Mouse (Mus musculus) embryonic facial prominence, embryonic 13.5 days (tissue): ENCODE results near the gene Chd5. TPM values are rescaled to one million over a fixed set of nuclear protein-coding genes. Genes with fewer than 3 reads are reported as not detected.

Experiments used
- ATAC-seq: fragments of 200-750 bp; cut with Nextera tagmentation; 2 replicates; pipeline ENCODE4 v1.8.0; 2017; ENCODE audit warnings: low read depth; ENCODE audit not compliant: insufficient number of reproducible peaks, insufficient read depth, low FRiP score, low TSS enrichment
- H3K27ac ChIP-seq: fragments of 300-500 bp; sonication (generic); 2 replicates; pipeline ENCODE4 v1.5.1; 2015; ENCODE audit warnings: moderate library complexity, mild to moderate bottlenecking, inconsistent platforms
- H3K27me3 ChIP-seq: fragments of 300-500 bp; sonication (generic); 2 replicates; pipeline ENCODE4 v1.6.1; 2015; ENCODE audit warnings: mild to moderate bottlenecking, inconsistent platforms
- H3K36me3 ChIP-seq: fragments of 300-500 bp; sonication (generic); 2 replicates; pipeline ENCODE4 v1.6.1; 2015; ENCODE audit warnings: mild to moderate bottlenecking, inconsistent platforms
- H3K4me1 ChIP-seq: fragments of 300-500 bp; sonication (generic); 2 replicates; pipeline ENCODE4 v1.6.1; 2015; ENCODE audit warnings: inconsistent platforms
- H3K4me2 ChIP-seq: fragments of 300-500 bp; sonication (generic); 2 replicates; pipeline ENCODE4 v1.6.1; 2015; ENCODE audit warnings: moderate library complexity, mild to moderate bottlenecking, inconsistent platforms
- H3K4me3 ChIP-seq: fragments of 300-500 bp; sonication (generic); 2 replicates; pipeline ENCODE4 v1.5.1; 2015; ENCODE audit warnings: mild to moderate bottlenecking, inconsistent platforms
- H3K9ac ChIP-seq: fragments of 300-500 bp; sonication (generic); 2 replicates; pipeline ENCODE4 v1.6.1; 2015; ENCODE audit warnings: mild to moderate bottlenecking, inconsistent platforms
- H3K9me3 ChIP-seq: fragments of 300-500 bp; sonication (generic); 2 replicates; pipeline ENCODE4 v1.6.1; 2016; ENCODE audit warnings: inconsistent platforms
- WGBS: fragments of 180-500 bp; shearing (Covaris S2); methylation state at CpG from one replicate; pipeline ENCODE4 v1.1.7; 2015; ENCODE audit warnings: mixed read lengths; 5-methylcytosine and 5-hydroxymethylcytosine counted together
- polyA plus RNA-seq: library from polyadenylated mRNA; unstranded; fragments of >200 nt; fragmentation: Nextera tagmentation; extraction: Ambion mirVana; gene quantifications from 2 replicates; pipeline ENCODE4 v1.2.1, GENCODE M21; 2015

Chd5 gene
- polyA plus RNA-seq, 1 experiment from 2014 or later, result 2.6 TPM

DNA sequence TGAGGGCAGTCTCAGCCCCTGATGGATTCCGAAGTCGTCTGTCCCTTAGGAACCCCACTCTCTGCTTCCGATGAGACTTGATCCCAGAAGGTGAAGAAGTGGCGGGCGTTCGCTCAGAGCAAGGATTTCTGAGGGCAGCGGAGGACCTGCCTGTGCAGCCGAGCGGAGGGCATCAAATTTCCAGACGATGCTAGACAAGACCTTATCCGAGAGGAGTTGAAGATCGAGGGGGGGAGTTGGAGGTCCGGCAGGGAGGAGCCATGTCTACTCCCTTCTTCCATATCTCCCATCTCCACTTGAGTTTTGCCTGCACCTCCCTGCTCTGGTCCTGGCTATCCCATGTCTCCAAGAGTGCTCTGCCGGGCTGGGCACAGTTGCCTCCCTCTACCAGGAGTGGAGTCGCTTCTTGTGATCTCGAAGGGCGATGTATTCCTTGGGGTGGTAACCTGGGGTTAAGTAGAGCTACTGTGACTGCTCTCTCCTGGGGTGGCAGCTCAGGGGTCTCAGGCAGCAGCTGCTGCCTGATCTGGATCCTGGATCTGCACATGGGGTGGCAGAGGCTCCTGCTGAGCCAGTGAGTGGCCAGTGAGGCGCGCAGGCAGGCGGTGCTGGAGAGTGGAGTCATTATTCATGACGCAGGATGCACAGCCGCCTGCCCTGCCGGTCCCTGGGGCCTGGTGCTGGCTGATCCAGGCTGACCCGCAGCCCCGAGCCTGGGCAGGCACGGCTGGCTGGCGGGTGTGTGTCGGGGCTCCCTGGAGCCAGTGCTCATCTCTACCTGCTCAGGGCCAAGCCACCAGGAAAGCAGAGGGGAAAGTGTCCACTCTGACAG lies 80.0 kb downstream of the Chd5 start:
- Histone ChIP-seq H3K4me2 (no peak overlapping the region), H3K9ac (no peak overlapping the region), H3K4me3 (no peak overlapping the region), H3K27me3 (peaks cover 13% of the 10 kb centered on the region), H3K36me3 (no peaks in the 10 kb centered on the region), H3K9me3 (no peaks in the 10 kb centered on the region), H3K27ac (no peak overlapping the region), H3K4me1 (peaks cover 5% of the 10 kb centered on the region)
- WGBS, result 27% methylated on average over 28 of the region's 28 CpGs
- no peak for ATAC-seq

DNA sequence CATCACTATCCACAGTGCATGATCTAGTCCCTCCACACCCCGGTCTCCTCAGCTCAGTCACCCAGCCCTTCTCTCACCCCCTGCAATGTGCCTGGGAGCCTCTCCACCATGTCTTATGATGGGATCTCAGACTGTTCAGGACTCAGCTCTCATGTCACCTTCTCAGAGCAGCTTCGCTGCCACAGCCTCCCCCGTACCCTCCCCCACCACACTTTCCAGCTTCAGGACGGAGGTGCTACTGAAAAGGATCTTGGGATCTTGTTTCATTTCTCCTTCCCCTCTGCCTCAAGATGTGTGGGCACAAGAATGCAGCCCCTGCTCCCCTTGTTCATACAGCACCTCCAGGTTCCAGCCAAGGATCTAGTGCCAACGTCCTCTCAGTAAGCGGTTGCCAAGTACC lies 85.1 kb downstream of the Chd5 start:
- WGBS, result 87% methylated on average over 6 of the region's 6 CpGs
- Histone ChIP-seq H3K36me3 (no peaks in the 10 kb centered on the region), H3K4me2 (no peak overlapping the region), H3K9ac (no peak overlapping the region), H3K4me3 (no peak overlapping the region), H3K27me3 (peaks cover 6% of the 10 kb centered on the region), H3K27ac (no peak overlapping the region), H3K4me1 (peaks cover 3% of the 10 kb centered on the region), H3K9me3 (no peaks in the 10 kb centered on the region)
- no peak for ATAC-seq

DNA sequence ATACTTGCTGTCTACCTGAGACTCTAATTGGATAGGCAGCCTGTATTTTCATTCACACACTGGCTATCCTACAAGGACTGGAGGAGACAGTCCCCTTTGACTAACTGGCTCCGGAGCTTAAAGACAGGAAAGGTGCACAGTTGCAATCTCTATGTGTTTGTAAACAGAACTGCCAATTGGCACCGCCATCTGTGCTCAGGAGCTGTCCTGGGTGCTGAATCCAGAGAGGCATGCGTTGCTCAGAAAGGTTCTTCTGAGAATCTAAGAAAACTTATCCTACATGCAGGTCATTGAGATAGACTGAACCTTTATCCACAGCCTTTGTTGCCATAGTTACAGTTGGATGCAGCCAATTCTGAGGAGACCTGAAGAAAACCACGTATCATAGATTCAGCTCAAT lies 85.9 kb downstream of the Chd5 start:
- Histone ChIP-seq H3K9me3 (no peaks in the 10 kb centered on the region), H3K4me3 (no peak overlapping the region), H3K27ac (no peak overlapping the region), H3K4me2 (no peak overlapping the region), H3K4me1 (no peaks in the 10 kb centered on the region), H3K27me3 (no peaks in the 10 kb centered on the region), H3K36me3 (no peaks in the 10 kb centered on the region), H3K9ac (no peak overlapping the region)
- ATAC-seq, result no peak
- 32% methylated on average over 4 of the region's 4 CpGs for WGBS

DNA sequence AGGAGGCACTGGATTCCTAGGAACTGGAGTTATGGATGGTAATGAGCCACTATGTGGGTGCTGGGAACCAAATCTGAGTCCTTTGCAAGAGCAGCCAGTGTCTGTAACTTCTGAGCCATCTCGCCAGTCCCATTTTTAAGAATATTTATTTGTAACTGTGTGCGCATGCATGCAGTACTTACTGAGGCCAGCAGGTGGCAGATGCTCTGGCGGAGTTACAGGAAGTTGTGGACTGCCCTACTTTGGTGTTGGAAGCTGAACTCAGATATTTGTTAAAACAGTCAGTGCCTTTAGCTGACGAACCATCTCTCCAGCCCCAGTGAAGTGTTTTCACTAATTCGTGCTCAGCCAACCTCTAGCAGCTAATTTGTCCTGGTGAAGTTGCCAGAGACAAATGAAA lies 86.5 kb downstream of the Chd5 start:
- WGBS, result 64% methylated on average over 5 of the region's 5 CpGs
- H3K27me3 ChIP-seq, result no peaks in the 10 kb centered on the region
- H3K9me3 ChIP-seq, result no peaks in the 10 kb centered on the region
- H3K36me3 ChIP-seq, result no peaks in the 10 kb centered on the region
- no peak overlapping the region for H3K4me3 ChIP-seq
- H3K9ac ChIP-seq, result no peak overlapping the region
- ATAC-seq, result no peak
- H3K4me2 ChIP-seq, result no peak overlapping the region
- H3K4me1 ChIP-seq, result no peaks in the 10 kb centered on the region
- no peak overlapping the region for H3K27ac ChIP-seq

DNA sequence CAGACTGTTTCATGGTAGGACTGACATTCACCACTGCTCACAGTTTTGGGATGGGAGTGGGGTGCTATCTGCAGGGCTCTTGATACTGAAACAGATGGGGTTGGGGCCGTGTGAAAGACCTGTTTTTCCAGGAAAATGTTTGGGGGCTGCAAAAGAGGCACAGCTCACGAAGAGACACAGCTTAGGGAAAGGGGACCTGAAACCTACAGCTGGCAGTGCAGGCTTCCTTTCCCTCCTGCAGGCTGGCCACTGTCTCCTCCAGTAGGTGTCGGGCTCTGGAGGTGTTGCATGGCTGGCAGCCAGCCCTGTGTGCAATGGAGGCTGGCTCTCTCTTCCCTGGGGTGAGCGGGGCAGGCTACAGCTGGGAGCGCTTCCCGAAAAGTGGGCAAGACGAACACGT lies 89.8 kb downstream of the Chd5 start:
- no peak for ATAC-seq
- H3K27ac ChIP-seq, result no peak overlapping the region
- WGBS, result 58% methylated on average over 8 of the region's 8 CpGs
- H3K9ac ChIP-seq, result no peak overlapping the region
- no peak overlapping the region for H3K4me3 ChIP-seq
- no peaks in the 10 kb centered on the region for H3K9me3 ChIP-seq
- H3K4me2 ChIP-seq, result no peak overlapping the region
- H3K36me3 ChIP-seq, result no peaks in the 10 kb centered on the region
- peaks cover 3% of the 10 kb centered on the region; the same call in 1 of the 2 replicates for H3K27me3 ChIP-seq
- 0 out of 2 replicates have a peak, but pooled peaks cover 5% of the 10 kb centered on the region for H3K4me1 ChIP-seq

DNA sequence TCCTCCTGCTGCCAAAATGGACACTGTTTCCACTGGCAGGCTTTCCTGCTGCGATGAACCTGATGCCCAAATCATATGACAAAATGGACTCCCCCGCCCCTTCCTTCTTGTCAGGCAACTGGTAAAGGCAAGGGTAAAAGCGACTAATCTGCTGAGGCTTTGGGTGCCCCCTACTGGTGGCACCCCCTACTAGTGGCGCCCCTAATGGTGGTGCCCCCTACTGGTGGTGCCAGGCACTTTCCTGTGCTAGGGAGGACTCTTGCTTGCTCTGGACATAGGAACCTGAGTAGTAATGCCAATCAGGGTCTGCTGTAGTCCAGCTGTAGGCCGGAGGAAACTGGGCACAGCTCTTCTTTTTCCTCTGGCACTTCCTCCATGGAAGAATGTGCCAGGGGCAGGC lies 93.9 kb downstream of the Chd5 start:
- 57% methylated on average over 5 of the region's 5 CpGs for WGBS
- Histone ChIP-seq H3K4me1 (peaks cover 11% of the 10 kb centered on the region), H3K36me3 (no peaks in the 10 kb centered on the region), H3K9ac (no peak overlapping the region), H3K4me2 (no peak overlapping the region), H3K4me3 (no peak overlapping the region), H3K27me3 (peaks cover 9% of the 10 kb centered on the region), H3K9me3 (no peaks in the 10 kb centered on the region), H3K27ac (no peak overlapping the region)
- no peak for ATAC-seq

DNA sequence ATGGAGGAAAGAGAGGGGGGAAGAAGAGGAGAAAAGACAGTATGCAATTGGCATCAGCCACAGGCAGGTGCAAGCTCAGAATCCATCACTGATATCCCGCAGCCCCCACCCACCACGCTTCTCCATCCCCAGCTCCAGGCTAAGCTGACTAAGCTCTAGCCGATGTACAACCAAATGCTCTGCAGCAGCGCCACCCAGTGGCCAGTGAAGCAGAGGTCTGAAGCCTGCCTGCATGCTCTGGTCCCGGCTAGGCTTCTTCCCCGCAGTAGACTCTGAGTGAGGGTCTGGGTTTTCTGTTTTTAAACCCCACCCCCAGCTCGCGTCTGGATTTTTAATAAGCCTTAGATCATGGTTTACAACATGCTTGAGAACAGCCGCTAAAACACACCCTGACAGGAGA lies 96.4 kb downstream of the Chd5 start:
- Histone ChIP-seq H3K4me3 (peak overlapping the region; percentile 20), H3K9ac (no peak overlapping the region), H3K27ac (no peak overlapping the region), H3K4me1 (peaks cover 11% of the 10 kb centered on the region), H3K27me3 (peaks cover 9% of the 10 kb centered on the region), H3K36me3 (no peaks in the 10 kb centered on the region), H3K9me3 (no peaks in the 10 kb centered on the region), H3K4me2 (peak overlapping the region; percentile 52)
- WGBS, result 2% methylated on average over 9 of the region's 9 CpGs
- ATAC-seq, result 0 out of 2 replicates have a peak, but pooled peaks have one; percentile 53

DNA sequence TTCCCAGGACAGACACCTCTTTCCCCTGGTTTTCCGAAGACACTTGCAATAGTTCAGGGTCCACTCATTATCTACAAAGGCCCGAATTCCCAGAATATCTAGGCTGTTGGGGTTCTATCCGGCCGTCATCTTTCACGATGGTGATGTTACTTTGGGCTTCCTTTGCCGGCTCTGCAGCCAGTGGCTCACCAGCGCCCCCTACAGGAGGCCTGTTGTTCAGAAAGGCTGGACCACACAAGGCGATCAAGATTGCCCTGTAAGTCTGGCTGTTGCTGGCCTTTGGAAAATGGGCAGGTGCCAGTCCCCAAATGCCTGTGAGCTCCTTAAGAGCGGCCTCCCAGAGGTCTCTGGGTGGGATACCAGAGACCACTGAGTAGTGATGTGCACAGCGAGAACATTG lies 96.8 kb downstream of the Chd5 start:
- Histone ChIP-seq H3K27me3 (peaks cover 9% of the 10 kb centered on the region), H3K9me3 (no peaks in the 10 kb centered on the region), H3K4me3 (peak overlapping the region; percentile 20), H3K27ac (no peak overlapping the region), H3K4me2 (peak overlapping the region; percentile 52), H3K4me1 (peaks cover 11% of the 10 kb centered on the region), H3K9ac (no peak overlapping the region), H3K36me3 (no peaks in the 10 kb centered on the region)
- ATAC-seq, result no peak
- WGBS, result 12% methylated on average over 10 of the region's 10 CpGs

Other genes starting within 250 kb of the Chd5 start
- 1.1 and 1.5 TPM in 2 replicates for gene Tnfrsf25, start 222.7 kb upstream of the Chd5 start, polyA plus RNA-seq
- 3.4 and 5.9 TPM in 2 replicates for gene Espn, start 186.3 kb upstream of the Chd5 start, polyA plus RNA-seq
- 0.10 TPM in 1 of 2 replicates, not detected in the other for gene Hes2, start 179.8 kb upstream of the Chd5 start, polyA plus RNA-seq
- 48.5 and 54.1 TPM in 2 replicates for gene Acot7, start 160.5 kb upstream of the Chd5 start, polyA plus RNA-seq
- 11.1 TPM in 2 replicates for gene Gpr153, start 64.4 kb upstream of the Chd5 start, polyA plus RNA-seq
- not detected in 2 replicates for gene Hes3, start 47.0 kb upstream of the Chd5 start, polyA plus RNA-seq
- 23.5 and 26.6 TPM in 2 replicates for gene Icmt, start 41.4 kb upstream of the Chd5 start, polyA plus RNA-seq
- 0.72 and 1.3 TPM in 2 replicates for gene Rnf207, start 19.7 kb upstream of the Chd5 start, polyA plus RNA-seq
- 447 and 449 TPM in 2 replicates for gene Rpl22, start 12.9 kb upstream of the Chd5 start, polyA plus RNA-seq
- 2.8 and 3.0 TPM in 2 replicates for gene Nphp4, start 138.1 kb downstream of the Chd5 start, polyA plus RNA-seq
- gene Kcnab2, start 139.2 kb downstream of the Chd5 start, polyA plus RNA-seq, result 9.2 and 9.6 TPM in 2 replicates